Mouse (Mus musculus) hindbrain, embryonic 15.5 days (tissue): Measurements from ENCODE around the gene Hdac7. TPM values are rescaled to one million over a fixed set of nuclear protein-coding genes. Genes with fewer than 3 reads are reported as not detected.

ENCODE experiments used
- ATAC-seq: fragments of 200-750 bp; cut with Nextera tagmentation; 2 replicates; pipeline ENCODE4 v1.8.0; 2017; ENCODE audit warnings: low read depth, moderate number of reproducible peaks, moderate TSS enrichment; ENCODE audit not compliant: low FRiP score
- H3K27ac ChIP-seq: fragments of 300-500 bp; sonication (generic); replicated peaks from 2 replicates; pipeline ENCODE4 v1.5.1; 2015; ENCODE audit warnings: mild to moderate bottlenecking, inconsistent platforms
- H3K27me3 ChIP-seq: fragments of 300-500 bp; sonication (generic); 2 replicates; pipeline ENCODE4 v1.6.1; 2015; ENCODE audit warnings: control low read depth, inconsistent platforms
- H3K36me3 ChIP-seq: fragments of 300-500 bp; sonication (generic); 2 replicates; pipeline ENCODE4 v1.6.1; 2015; ENCODE audit warnings: control low read depth, inconsistent platforms
- H3K4me1 ChIP-seq: fragments of 300-500 bp; sonication (generic); replicated peaks from 2 replicates; pipeline ENCODE4 v1.6.1; 2015; ENCODE audit warnings: control low read depth, inconsistent platforms
- H3K4me2 ChIP-seq: fragments of 300-500 bp; sonication (generic); 2 replicates; pipeline ENCODE4 v1.6.1; 2015; ENCODE audit warnings: moderate library complexity, mild to moderate bottlenecking, inconsistent platforms
- H3K4me3 ChIP-seq: fragments of 300-500 bp; sonication (generic); 2 replicates; pipeline ENCODE4 v1.5.1; 2015; ENCODE audit warnings: mild to moderate bottlenecking, inconsistent platforms
- H3K9ac ChIP-seq: fragments of 300-500 bp; sonication (generic); 2 replicates; pipeline ENCODE4 v1.6.1; 2015; ENCODE audit warnings: inconsistent platforms
- H3K9me3 ChIP-seq: fragments of 300-500 bp; sonication (generic); 2 replicates; pipeline ENCODE4 v1.6.1; 2016; ENCODE audit warnings: control low read depth, inconsistent platforms
- WGBS: fragments of 180-500 bp; shearing (Covaris S2); methylation state at CpG from one replicate; pipeline ENCODE4 v1.1.7; 2015; 5-methylcytosine and 5-hydroxymethylcytosine counted together
- polyA plus RNA-seq: library from polyadenylated mRNA; unstranded; fragments of >200 nt; fragmentation: Nextera tagmentation; extraction: Ambion mirVana; gene quantifications from 2 replicates; pipeline ENCODE4 v1.2.1, GENCODE M21; 2015

Hdac7 gene
- polyA plus RNA-seq, 1 experiment from 2014 or later, result 28.1 TPM

- peaks cover 40% of the 10 kb centered on the region for H3K4me1 ChIP-seq
- peak overlapping the region; percentile 94 for H3K4me2 ChIP-seq
- peak overlapping the region; percentile 54 for H3K27ac ChIP-seq
- H3K36me3 ChIP-seq, result no peaks in the 10 kb centered on the region
- 5% methylated on average over 8 of the region's 8 CpGs for WGBS
- peak overlapping the region; percentile 38 for H3K4me3 ChIP-seq
- peak overlapping the region; percentile 52 for H3K9ac ChIP-seq
- H3K9me3 ChIP-seq, result no peaks in the 10 kb centered on the region
- peak; percentile 55 for ATAC-seq
- H3K27me3 ChIP-seq, result peaks cover 16% of the 10 kb centered on the region
Observed at GRCm38 (mm10) chr15:97766194-97766593, 78.1 kb downstream of the Hdac7 start.

GRCm38 (mm10) chr15:97765090-97765794 is 79.1 kb downstream of the Hdac7 start:
- H3K36me3 ChIP-seq, result no peaks in the 10 kb centered on the region
- ATAC-seq, result no peak
- H3K27me3 ChIP-seq, result peaks cover 11% of the 10 kb centered on the region; the same call in 1 of the 2 replicates
- WGBS, result 40% methylated on average over 13 of the region's 13 CpGs
- H3K4me3 ChIP-seq, result peak overlapping the region; percentile 38; the same call in 1 of the 2 replicates
- H3K4me1 ChIP-seq, result peaks cover 40% of the 10 kb centered on the region
- H3K9me3 ChIP-seq, result no peaks in the 10 kb centered on the region
- peak overlapping the region; percentile 94 for H3K4me2 ChIP-seq
- 0 out of 2 replicates have a peak overlapping the region, but pooled peaks have one; percentile 39 for H3K27ac ChIP-seq
- no peak overlapping the region for H3K9ac ChIP-seq

GRCm38 (mm10) chr15:97764532-97764931 is 79.8 kb downstream of the Hdac7 start:
- H3K9me3 ChIP-seq, result no peaks in the 10 kb centered on the region
- H3K4me1 ChIP-seq, result peaks cover 40% of the 10 kb centered on the region
- 88% methylated on average over 2 of the region's 2 CpGs for WGBS
- H3K36me3 ChIP-seq, result no peaks in the 10 kb centered on the region; the same call in 1 of the 2 replicates
- no peak overlapping the region for H3K27ac ChIP-seq
- no peak for ATAC-seq
- no peak overlapping the region for H3K9ac ChIP-seq
- peaks cover 4% of the 10 kb centered on the region; the same call in 1 of the 2 replicates for H3K27me3 ChIP-seq
- H3K4me3 ChIP-seq, result no peak overlapping the region
- H3K4me2 ChIP-seq, result no peak overlapping the region

- H3K27me3 ChIP-seq, result no peaks in the 10 kb centered on the region
- H3K4me3 ChIP-seq, result no peak overlapping the region
- no peaks in the 10 kb centered on the region; the same call in 1 of the 2 replicates for H3K36me3 ChIP-seq
- H3K4me1 ChIP-seq, result peaks cover 38% of the 10 kb centered on the region
- H3K4me2 ChIP-seq, result no peak overlapping the region
- H3K9ac ChIP-seq, result no peak overlapping the region
- no peak for ATAC-seq
- H3K9me3 ChIP-seq, result no peaks in the 10 kb centered on the region
- no peak overlapping the region for H3K27ac ChIP-seq
- 57% methylated on average over 9 of the region's 9 CpGs for WGBS
Observed at GRCm38 (mm10) chr15:97763256-97764049, 80.8 kb downstream of the Hdac7 start.

GRCm38 (mm10) chr15:97762733-97763132 is 81.6 kb downstream of the Hdac7 start:
- no peaks in the 10 kb centered on the region for H3K27me3 ChIP-seq
- WGBS, result 60% methylated on average over 9 of the region's 9 CpGs
- no peak overlapping the region for H3K27ac ChIP-seq
- no peak for ATAC-seq
- H3K4me1 ChIP-seq, result peaks cover 30% of the 10 kb centered on the region
- H3K4me3 ChIP-seq, result no peak overlapping the region
- no peaks in the 10 kb centered on the region; the same call in 1 of the 2 replicates for H3K36me3 ChIP-seq
- H3K9me3 ChIP-seq, result no peaks in the 10 kb centered on the region
- H3K9ac ChIP-seq, result no peak overlapping the region
- H3K4me2 ChIP-seq, result no peak overlapping the region

GRCm38 (mm10) chr15:97761438-97761837 is 82.9 kb downstream of the Hdac7 start:
- H3K27me3 ChIP-seq, result no peaks in the 10 kb centered on the region

GRCm38 (mm10) chr15:97760952-97761351 is 83.3 kb downstream of the Hdac7 start:
- Histone ChIP-seq H3K36me3 (no peaks in the 10 kb centered on the region; the same call in 1 of the 2 replicates), H3K4me1 (peaks cover 14% of the 10 kb centered on the region), H3K4me3 (no peak overlapping the region), H3K27ac (no peak overlapping the region), H3K9ac (no peak overlapping the region), H3K4me2 (no peak overlapping the region), H3K9me3 (no peaks in the 10 kb centered on the region), H3K27me3 (no peaks in the 10 kb centered on the region)
- 62% methylated on average over 5 of the region's 5 CpGs for WGBS
- ATAC-seq, result no peak

More at GRCm38 (mm10) chr15:97761438-97761837, 82.9 kb downstream of the Hdac7 start:
- H3K9me3 ChIP-seq, result no peaks in the 10 kb centered on the region
- no peaks in the 10 kb centered on the region; the same call in 1 of the 2 replicates for H3K36me3 ChIP-seq
- no peak overlapping the region for H3K4me3 ChIP-seq
- no peak overlapping the region for H3K27ac ChIP-seq
- peaks cover 17% of the 10 kb centered on the region for H3K4me1 ChIP-seq
- ATAC-seq, result no peak; the same call in 1 of the 2 replicates
- WGBS, result 47% methylated on average over 13 of the region's 13 CpGs
- no peak overlapping the region for H3K4me2 ChIP-seq
- no peak overlapping the region for H3K9ac ChIP-seq

- H3K9me3 ChIP-seq, result no peaks in the 10 kb centered on the region
- H3K27ac ChIP-seq, result no peak overlapping the region
- H3K27me3 ChIP-seq, result no peaks in the 10 kb centered on the region
- ATAC-seq, result no peak
- peaks cover 16% of the 10 kb centered on the region for H3K4me1 ChIP-seq
- no peak overlapping the region for H3K9ac ChIP-seq
- no peak overlapping the region for H3K4me3 ChIP-seq
- H3K4me2 ChIP-seq, result no peak overlapping the region
- no peaks in the 10 kb centered on the region; the same call in 1 of the 2 replicates for H3K36me3 ChIP-seq
- WGBS, result 78% methylated on average over 9 of the region's 9 CpGs
Observed at GRCm38 (mm10) chr15:97760006-97760405, 84.3 kb downstream of the Hdac7 start.

- Histone ChIP-seq H3K27ac (no peak overlapping the region), H3K4me2 (no peak overlapping the region), H3K27me3 (no peaks in the 10 kb centered on the region), H3K4me3 (no peak overlapping the region), H3K4me1 (peaks cover 18% of the 10 kb centered on the region), H3K9me3 (no peaks in the 10 kb centered on the region), H3K36me3 (no peaks in the 10 kb centered on the region; the same call in 1 of the 2 replicates), H3K9ac (no peak overlapping the region)
- 39% methylated on average over 8 of the region's 8 CpGs for WGBS
- ATAC-seq, result no peak
Observed at GRCm38 (mm10) chr15:97755361-97755760, 88.9 kb downstream of the Hdac7 start.

- H3K27me3 ChIP-seq, result no peaks in the 10 kb centered on the region
- H3K27ac ChIP-seq, result no peak overlapping the region
- H3K4me1 ChIP-seq, result peaks cover 23% of the 10 kb centered on the region
- H3K4me2 ChIP-seq, result no peak overlapping the region
- WGBS, result 55% methylated on average over 6 of the region's 6 CpGs
- no peak overlapping the region for H3K4me3 ChIP-seq
- ATAC-seq, result no peak
- no peaks in the 10 kb centered on the region for H3K9me3 ChIP-seq
- H3K9ac ChIP-seq, result no peak overlapping the region
- no peaks in the 10 kb centered on the region; the same call in 1 of the 2 replicates for H3K36me3 ChIP-seq
Observed at GRCm38 (mm10) chr15:97754476-97754875, 89.8 kb downstream of the Hdac7 start.

GRCm38 (mm10) chr15:97752491-97752890 is 91.8 kb downstream of the Hdac7 start:
- Histone ChIP-seq H3K9ac (no peak overlapping the region), H3K27ac (no peak overlapping the region), H3K4me1 (peaks cover 23% of the 10 kb centered on the region), H3K36me3 (no peaks in the 10 kb centered on the region), H3K4me2 (no peak overlapping the region), H3K27me3 (no peaks in the 10 kb centered on the region), H3K4me3 (no peak overlapping the region), H3K9me3 (no peaks in the 10 kb centered on the region)
- WGBS, result 96% methylated on average over 5 of the region's 5 CpGs
- ATAC-seq, result no peak

- no peak for ATAC-seq
- H3K9ac ChIP-seq, result no peak overlapping the region
- no peaks in the 10 kb centered on the region for H3K36me3 ChIP-seq
- 78% methylated on average over 2 of the region's 2 CpGs for WGBS
- H3K4me3 ChIP-seq, result no peak overlapping the region
- H3K4me2 ChIP-seq, result no peak overlapping the region
- no peaks in the 10 kb centered on the region for H3K9me3 ChIP-seq
- H3K27ac ChIP-seq, result no peak overlapping the region
- no peaks in the 10 kb centered on the region for H3K27me3 ChIP-seq
- peaks cover 23% of the 10 kb centered on the region for H3K4me1 ChIP-seq
Observed at GRCm38 (mm10) chr15:97751676-97752075, 92.6 kb downstream of the Hdac7 start.
